Mouse (Mus musculus) embryonic facial prominence, embryonic 13.5 days (tissue): ENCODE results near the gene Mdm2. TPM values are rescaled to one million over a fixed set of nuclear protein-coding genes. Genes with fewer than 3 reads are reported as not detected.

Source experiments
- ATAC-seq: fragments of 200-750 bp; cut with Nextera tagmentation; 2 replicates; pipeline ENCODE4 v1.8.0; 2017; ENCODE audit warnings: low read depth; ENCODE audit not compliant: insufficient number of reproducible peaks, insufficient read depth, low FRiP score, low TSS enrichment
- H3K27ac ChIP-seq: fragments of 300-500 bp; sonication (generic); 2 replicates; pipeline ENCODE4 v1.5.1; 2015; ENCODE audit warnings: moderate library complexity, mild to moderate bottlenecking, inconsistent platforms
- H3K27me3 ChIP-seq: fragments of 300-500 bp; sonication (generic); 2 replicates; pipeline ENCODE4 v1.6.1; 2015; ENCODE audit warnings: mild to moderate bottlenecking, inconsistent platforms
- H3K36me3 ChIP-seq: fragments of 300-500 bp; sonication (generic); 2 replicates; pipeline ENCODE4 v1.6.1; 2015; ENCODE audit warnings: mild to moderate bottlenecking, inconsistent platforms
- H3K4me1 ChIP-seq: fragments of 300-500 bp; sonication (generic); 2 replicates; pipeline ENCODE4 v1.6.1; 2015; ENCODE audit warnings: inconsistent platforms
- H3K4me2 ChIP-seq: fragments of 300-500 bp; sonication (generic); 2 replicates; pipeline ENCODE4 v1.6.1; 2015; ENCODE audit warnings: moderate library complexity, mild to moderate bottlenecking, inconsistent platforms
- H3K4me3 ChIP-seq: fragments of 300-500 bp; sonication (generic); 2 replicates; pipeline ENCODE4 v1.5.1; 2015; ENCODE audit warnings: mild to moderate bottlenecking, inconsistent platforms
- H3K9ac ChIP-seq: fragments of 300-500 bp; sonication (generic); 2 replicates; pipeline ENCODE4 v1.6.1; 2015; ENCODE audit warnings: mild to moderate bottlenecking, inconsistent platforms
- H3K9me3 ChIP-seq: fragments of 300-500 bp; sonication (generic); 2 replicates; pipeline ENCODE4 v1.6.1; 2016; ENCODE audit warnings: inconsistent platforms
- WGBS: fragments of 180-500 bp; shearing (Covaris S2); methylation state at CpG from one replicate; pipeline ENCODE4 v1.1.7; 2015; ENCODE audit warnings: mixed read lengths; 5-methylcytosine and 5-hydroxymethylcytosine counted together
- polyA plus RNA-seq: library from polyadenylated mRNA; unstranded; fragments of >200 nt; fragmentation: Nextera tagmentation; extraction: Ambion mirVana; gene quantifications from 2 replicates; pipeline ENCODE4 v1.2.1, GENCODE M21; 2015

Gene Mdm2
- polyA plus RNA-seq, 1 experiment from 2014 or later = 49.3 TPM

DNA sequence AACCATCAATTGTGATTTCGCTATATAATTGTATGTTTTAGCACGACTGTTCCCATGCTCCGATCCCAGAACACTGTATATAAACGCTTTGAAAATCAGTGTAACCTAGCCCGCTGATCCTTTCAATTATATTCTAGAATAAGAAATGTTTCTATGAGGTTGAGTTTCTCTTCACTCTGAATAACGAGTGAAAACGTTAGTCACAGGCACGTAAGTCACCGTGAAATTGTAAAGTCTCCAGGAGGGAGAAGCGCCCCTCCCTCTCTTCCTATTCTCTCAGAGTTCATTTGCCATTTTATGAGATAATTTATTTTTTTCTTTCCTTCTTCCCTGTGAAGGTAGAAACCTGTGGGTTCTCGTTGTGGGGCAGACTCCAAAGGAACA is 51.1 kb downstream of the Mdm2 start:
- Histone ChIP-seq H3K9me3 (no peaks in the 10 kb centered on the region), H3K27ac (no peak overlapping the region)

DNA sequence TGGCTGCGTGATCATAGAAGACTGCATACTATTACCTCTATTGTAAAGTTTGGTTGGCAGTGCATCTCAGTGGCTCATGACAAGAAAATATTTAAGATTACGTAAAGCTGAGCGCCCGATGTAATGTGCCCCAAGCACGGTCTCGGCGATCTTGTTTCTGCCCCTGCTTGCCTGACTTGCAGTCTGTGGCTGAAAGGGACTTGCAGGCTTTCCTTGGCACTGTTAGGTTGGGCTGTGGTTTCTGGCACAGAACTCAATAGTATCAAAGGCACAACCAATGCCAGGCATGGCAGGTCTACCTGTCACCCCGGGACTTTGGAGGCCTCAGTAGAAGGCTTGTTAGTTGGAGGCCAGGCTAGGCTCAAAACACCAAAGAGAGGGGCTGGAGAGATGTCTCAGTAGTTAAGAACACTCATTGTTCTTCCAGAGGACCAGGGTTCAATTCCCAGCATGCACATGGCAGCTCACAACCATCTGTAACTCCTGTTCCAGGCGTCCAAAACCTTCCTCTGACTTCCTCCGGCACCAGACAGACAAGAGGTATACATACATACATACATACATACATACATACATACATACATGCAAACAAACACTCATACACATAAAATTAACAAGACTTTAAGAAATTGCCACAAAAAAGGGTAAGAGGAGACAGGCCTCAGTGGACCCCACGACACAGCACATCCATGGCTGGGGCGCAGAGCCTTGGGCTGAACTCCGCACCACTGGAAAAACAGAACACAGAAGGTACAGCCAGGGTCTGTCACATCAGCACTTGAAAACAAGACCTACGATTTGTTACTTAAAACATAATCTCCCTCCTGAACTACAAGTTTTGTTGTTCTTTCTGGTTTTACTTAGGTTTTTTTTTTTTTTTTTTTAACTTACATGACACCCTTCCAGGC is 51.8 kb downstream of the Mdm2 start:
- H3K4me2 ChIP-seq = no peak overlapping the region
- H3K4me3 ChIP-seq = no peak overlapping the region
- 75% methylated on average over 14 of the region's 14 CpGs for whole genome bisulfite sequencing
- peaks cover 16% of the 10 kb centered on the region for H3K4me1 ChIP-seq
- ATAC-seq = no peak
- no peak overlapping the region for H3K9ac ChIP-seq
- no peaks in the 10 kb centered on the region for H3K36me3 ChIP-seq
- H3K27ac ChIP-seq = no peak overlapping the region
- no peaks in the 10 kb centered on the region for H3K9me3 ChIP-seq
- H3K27me3 ChIP-seq = no peaks in the 10 kb centered on the region

More for the DNA sequence above, 51.1 kb downstream of the Mdm2 start:
- 48% methylated on average over 11 of the region's 11 CpGs for WGBS
- Histone ChIP-seq H3K4me1 (peaks cover 21% of the 10 kb centered on the region), H3K27me3 (no peaks in the 10 kb centered on the region), H3K9ac (no peak overlapping the region), H3K4me2 (no peak overlapping the region), H3K4me3 (no peak overlapping the region), H3K36me3 (no peaks in the 10 kb centered on the region)
- no peak for ATAC-seq

DNA sequence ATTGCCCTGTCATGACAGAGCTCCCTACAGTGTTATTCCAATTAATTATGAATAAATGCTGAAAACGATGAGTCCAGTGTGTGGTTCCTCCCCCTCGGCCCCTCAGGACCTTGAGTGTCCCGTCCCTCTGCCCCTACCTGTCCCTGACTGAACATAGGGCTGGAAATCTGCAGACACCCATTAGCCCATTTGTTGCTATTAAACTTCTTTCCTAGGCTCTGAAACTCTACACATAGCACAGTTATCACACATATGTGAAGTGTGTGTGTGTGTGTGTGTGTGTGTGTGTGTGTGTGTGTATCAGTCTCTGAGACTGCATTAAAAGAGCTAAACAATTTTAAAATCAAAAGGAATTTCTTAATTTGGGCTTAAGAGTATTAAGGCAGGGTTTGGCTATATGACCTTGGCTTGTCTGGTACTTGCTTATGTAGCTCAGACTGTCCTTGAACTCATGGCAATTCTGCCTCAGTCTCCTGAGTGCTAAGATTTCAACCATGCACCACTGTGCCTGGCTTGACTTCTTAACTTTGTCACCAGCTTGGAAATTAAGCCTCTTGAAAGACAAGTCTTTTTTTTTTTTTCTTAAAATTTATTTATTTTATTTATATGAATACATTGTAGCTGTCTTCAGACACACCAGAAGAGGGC is 52.8 kb downstream of the Mdm2 start:
- no peaks in the 10 kb centered on the region for H3K9me3 ChIP-seq
- H3K27ac ChIP-seq = no peak overlapping the region
- no peaks in the 10 kb centered on the region for H3K27me3 ChIP-seq
- no peaks in the 10 kb centered on the region for H3K36me3 ChIP-seq
- H3K9ac ChIP-seq = no peak overlapping the region
- peaks cover 7% of the 10 kb centered on the region; the same call in 1 of the 2 replicates for H3K4me1 ChIP-seq
- H3K4me2 ChIP-seq = no peak overlapping the region
- H3K4me3 ChIP-seq = no peak overlapping the region
- ATAC-seq = no peak; the same call in 1 of the 2 replicates
- 76% methylated on average over 3 of the region's 3 CpGs for WGBS

DNA sequence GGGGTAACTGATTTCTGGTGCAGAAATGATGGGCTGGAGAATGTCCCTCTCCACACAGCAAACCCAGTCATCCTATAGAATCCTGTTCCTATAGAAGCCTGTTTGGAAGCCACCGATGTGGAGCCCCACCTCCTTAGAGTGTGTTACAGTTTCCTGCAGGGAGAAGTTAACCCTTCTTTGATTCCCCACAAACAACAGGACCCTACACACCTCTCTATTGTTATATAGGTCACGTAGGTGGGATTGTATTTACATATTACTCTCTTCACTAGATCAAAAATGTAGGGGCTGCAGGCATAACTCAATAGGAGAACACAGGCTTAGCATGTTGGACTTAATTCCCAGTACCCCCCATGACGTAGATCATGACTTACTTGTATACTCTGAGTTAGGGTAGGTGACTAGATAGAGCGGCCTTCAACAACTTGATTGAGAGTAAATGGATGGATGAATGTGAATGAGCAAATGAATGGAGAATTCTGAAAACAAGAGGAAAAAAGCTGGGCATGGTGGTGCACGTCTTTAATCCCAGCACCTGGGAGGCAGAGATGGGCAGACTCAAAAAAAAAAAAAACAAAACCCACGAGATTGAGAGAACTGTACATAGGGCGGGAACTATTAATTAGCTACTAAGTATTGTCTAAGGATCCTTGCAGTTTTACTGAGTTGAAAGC is 53.4 kb downstream of the Mdm2 start:
- WGBS = 79% methylated on average over 7 of the region's 7 CpGs
- no peaks in the 10 kb centered on the region for H3K27me3 ChIP-seq
- no peak for ATAC-seq

DNA sequence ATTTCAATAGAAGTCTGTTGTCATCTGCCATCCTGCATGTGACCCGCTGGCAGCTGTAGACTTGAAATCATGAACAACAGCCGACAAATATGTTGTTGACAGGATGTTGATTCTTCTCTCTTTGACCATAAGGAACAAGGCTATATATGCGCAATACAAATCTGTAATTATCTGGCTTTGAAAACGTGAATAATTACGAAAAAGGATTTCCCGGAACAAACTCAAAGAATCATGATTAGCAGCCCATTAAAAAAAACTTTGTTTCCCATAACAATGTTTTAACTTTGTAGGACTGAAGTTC is 53.9 kb downstream of the Mdm2 start:
- no peaks in the 10 kb centered on the region for H3K36me3 ChIP-seq
- no peak overlapping the region for H3K27ac ChIP-seq
- ATAC-seq = no peak
- WGBS = 71% methylated on average over 6 of the region's 6 CpGs
- H3K27me3 ChIP-seq = no peaks in the 10 kb centered on the region
- H3K4me1 ChIP-seq = peaks cover 11% of the 10 kb centered on the region
- H3K9ac ChIP-seq = no peak overlapping the region
- H3K9me3 ChIP-seq = no peaks in the 10 kb centered on the region
- H3K4me3 ChIP-seq = no peak overlapping the region
- H3K4me2 ChIP-seq = no peak overlapping the region

More for the DNA sequence above, 53.4 kb downstream of the Mdm2 start:
- Histone ChIP-seq H3K4me3 (no peak overlapping the region), H3K9ac (no peak overlapping the region), H3K4me1 (peaks cover 6% of the 10 kb centered on the region), H3K27ac (no peak overlapping the region), H3K36me3 (no peaks in the 10 kb centered on the region), H3K9me3 (no peaks in the 10 kb centered on the region), H3K4me2 (no peak overlapping the region)

DNA sequence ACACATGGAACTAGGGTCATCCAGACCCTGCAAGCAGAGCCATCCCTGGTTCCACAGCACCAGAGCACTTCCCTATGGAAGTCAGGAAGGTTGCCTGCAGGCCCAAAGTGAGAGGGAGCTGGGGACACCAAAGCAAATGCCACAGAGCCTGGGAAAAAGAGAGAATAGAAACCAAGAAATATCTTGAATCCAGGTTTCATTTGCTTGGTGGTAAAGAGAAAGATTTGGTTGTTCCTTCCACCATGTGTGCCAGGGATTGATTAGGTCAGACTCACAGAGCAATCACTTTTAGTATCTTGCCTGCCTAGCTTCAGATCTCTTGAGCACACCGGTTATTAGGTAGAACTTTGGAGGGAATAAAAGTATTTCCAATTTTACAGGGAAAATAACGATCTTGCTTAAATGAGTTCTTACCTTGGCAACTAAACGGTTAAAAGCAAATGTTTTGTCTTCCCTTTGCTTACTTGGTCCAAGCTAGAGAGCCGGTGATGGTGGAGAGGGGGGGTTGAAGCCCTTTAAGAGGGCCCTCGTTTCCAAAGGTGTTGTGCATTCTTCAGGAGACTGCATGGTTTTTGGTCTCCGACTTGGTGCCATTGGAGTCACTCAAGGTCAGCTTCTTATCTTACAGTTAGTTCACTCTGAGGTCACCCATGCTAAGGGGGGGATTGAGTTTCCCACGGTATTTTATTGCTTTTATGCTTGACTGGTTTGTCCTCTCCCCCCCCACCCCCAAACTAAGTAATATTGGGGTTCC is 54.5 kb downstream of the Mdm2 start:
- ATAC-seq = no peak
- 60% methylated on average over 7 of the region's 7 CpGs for WGBS
- no peaks in the 10 kb centered on the region for H3K36me3 ChIP-seq
- H3K9ac ChIP-seq = no peak overlapping the region
- no peaks in the 10 kb centered on the region for H3K9me3 ChIP-seq
- no peak overlapping the region for H3K4me2 ChIP-seq
- H3K27me3 ChIP-seq = no peaks in the 10 kb centered on the region
- no peak overlapping the region for H3K27ac ChIP-seq
- no peak overlapping the region for H3K4me3 ChIP-seq
- H3K4me1 ChIP-seq = peaks cover 11% of the 10 kb centered on the region

DNA sequence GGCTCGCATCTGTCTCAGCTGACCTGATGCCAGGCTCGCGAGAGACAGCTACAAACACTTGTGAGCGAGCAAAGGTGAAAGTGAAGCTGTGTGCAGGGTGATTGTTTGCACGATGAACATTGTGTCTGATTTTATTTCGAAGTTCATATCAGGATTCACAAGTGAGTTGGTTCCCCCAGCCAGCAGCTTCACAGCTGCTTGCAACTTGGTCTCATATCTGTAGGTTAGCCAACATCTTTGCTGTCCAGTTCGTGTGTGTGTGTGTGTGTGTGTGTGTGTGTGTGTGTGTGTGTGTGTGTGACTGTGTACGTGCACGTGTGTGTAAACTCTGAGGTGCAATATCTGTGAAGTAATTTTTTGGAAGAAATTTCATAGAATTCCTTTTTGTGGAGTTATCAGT is 55.1 kb downstream of the Mdm2 start:
- Histone ChIP-seq H3K9me3 (no peaks in the 10 kb centered on the region), H3K36me3 (no peaks in the 10 kb centered on the region), H3K4me3 (no peak overlapping the region), H3K9ac (no peak overlapping the region), H3K4me2 (no peak overlapping the region), H3K27me3 (no peaks in the 10 kb centered on the region), H3K4me1 (peaks cover 11% of the 10 kb centered on the region), H3K27ac (no peak overlapping the region)
- no peak for ATAC-seq
- 89% methylated on average over 9 of the region's 9 CpGs for WGBS

DNA sequence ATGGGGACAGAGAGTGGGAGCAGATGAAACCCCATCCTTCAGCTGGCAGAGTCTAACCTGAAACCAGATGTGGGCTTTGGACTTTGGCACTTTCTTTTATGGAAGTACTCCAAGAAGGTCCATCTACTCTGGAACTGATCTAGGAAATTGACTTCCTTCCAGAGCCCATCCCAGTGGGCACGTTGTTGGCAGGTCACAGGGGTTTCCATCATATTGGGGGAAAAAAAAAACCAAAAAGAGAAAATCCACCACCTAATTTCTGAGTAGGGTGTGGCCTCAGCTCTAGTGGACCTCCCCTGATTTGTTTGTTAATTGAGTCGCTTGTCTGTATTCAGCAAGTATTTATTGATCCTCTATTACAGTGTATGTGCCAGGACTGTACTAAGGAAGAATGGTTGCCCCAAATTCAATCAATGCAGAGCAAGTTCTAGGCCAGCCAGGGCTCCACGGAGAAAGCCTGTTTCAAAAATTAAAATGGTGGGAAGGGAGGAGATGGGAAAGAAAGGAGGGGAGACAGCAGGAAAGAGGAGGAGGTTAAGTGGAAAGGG is 55.9 kb downstream of the Mdm2 start:
- Histone ChIP-seq H3K36me3 (no peaks in the 10 kb centered on the region), H3K4me3 (no peak overlapping the region), H3K4me2 (no peak overlapping the region), H3K9me3 (no peaks in the 10 kb centered on the region), H3K9ac (no peak overlapping the region), H3K27me3 (no peaks in the 10 kb centered on the region), H3K4me1 (peaks cover 9% of the 10 kb centered on the region), H3K27ac (no peak overlapping the region)
- ATAC-seq = no peak
- 68% methylated on average over 3 of the region's 3 CpGs for WGBS

DNA sequence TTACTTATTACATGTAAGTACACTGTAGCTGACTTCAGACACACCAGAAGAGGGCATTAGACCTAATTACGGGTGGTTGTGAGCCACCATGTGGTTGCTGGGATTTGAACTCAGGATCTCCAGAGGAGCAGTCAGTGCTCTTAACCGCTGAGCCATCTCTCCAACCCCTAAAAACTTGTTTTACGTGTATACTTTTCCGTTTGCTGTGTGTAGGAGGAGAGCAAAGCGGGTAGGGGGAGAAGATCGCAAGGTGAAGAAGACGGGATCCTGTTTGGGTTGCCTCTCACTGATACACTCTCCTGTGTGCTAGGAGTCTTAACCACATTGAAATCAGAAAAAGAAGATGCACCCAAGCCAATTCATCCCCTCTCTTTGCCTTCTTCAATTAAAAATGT is 56.8 kb downstream of the Mdm2 start:
- Histone ChIP-seq H3K27ac (no peak overlapping the region), H3K36me3 (no peaks in the 10 kb centered on the region), H3K4me3 (no peak overlapping the region), H3K4me2 (no peak overlapping the region), H3K27me3 (no peaks in the 10 kb centered on the region), H3K4me1 (peaks cover 7% of the 10 kb centered on the region), H3K9me3 (no peaks in the 10 kb centered on the region), H3K9ac (no peak overlapping the region)
- no peak for ATAC-seq
- 91% methylated on average over 7 of the region's 7 CpGs for WGBS

DNA sequence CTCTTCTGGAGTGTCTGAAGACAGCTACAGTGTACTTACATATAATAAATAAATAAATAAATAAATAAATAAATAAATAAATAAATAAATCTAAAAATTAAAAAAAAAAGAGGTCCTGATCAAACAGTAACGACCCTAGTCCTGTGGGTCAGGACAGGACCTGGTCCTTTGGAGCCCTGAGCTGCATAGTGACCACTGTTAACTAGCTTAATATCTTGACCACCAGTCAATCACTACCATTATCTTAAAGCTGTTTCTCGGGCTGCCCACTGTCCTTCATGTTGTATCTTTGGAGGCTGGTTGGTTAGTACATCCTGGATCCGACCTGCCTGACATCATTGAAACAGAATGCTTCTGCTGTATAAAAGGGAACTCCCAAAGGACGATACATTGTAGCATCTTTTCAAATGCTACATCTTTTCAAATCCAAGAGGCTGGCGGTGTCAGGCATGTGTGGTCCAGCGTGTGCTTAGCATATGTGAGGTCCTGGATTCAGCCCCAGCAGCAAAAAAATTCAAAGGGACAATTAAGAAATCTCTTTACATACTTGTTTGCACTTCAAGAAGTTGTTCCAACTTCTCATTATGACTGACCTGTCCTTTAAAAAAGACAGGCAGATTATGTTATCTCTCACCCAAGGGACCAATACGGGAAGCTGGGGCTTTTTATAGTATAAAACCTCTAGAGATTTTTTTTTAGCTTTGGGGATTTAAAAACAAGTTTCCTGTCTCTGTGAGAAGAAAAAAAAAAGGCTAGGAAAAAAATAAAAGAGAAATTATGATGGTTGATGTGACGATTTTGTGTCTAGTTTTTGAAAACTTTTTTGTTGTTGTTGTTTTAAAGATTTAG is 57.4 kb downstream of the Mdm2 start:
- 77% methylated on average over 8 of the region's 8 CpGs for WGBS
- Histone ChIP-seq H3K27ac (no peak overlapping the region), H3K9me3 (no peaks in the 10 kb centered on the region), H3K27me3 (no peaks in the 10 kb centered on the region), H3K4me3 (no peak overlapping the region), H3K4me2 (no peak overlapping the region), H3K4me1 (peaks cover 7% of the 10 kb centered on the region), H3K9ac (no peak overlapping the region), H3K36me3 (no peaks in the 10 kb centered on the region)
- no peak for ATAC-seq
